Mouse (Mus musculus): Measurements from ENCODE around the gene Haspin. TPM values are rescaled to one million over a fixed set of nuclear protein-coding genes. Genes with fewer than 3 reads are reported as not detected.

Haspin gene
- polyA plus RNA-seq (2015; fragmentation: Illumina TruSeq; extraction: RNeasy Lipid Tissue Mini Kit (QIAGEN cat#74804); ENCODE audit: low read depth, low replicate concordance), result 0.15 TPM

GRCm38 (mm10) chr11:73137591-73138501 lies at the start of gene Haspin:
Gene Haspin (minus strand): TSS chr11:73138294.

DNA sequence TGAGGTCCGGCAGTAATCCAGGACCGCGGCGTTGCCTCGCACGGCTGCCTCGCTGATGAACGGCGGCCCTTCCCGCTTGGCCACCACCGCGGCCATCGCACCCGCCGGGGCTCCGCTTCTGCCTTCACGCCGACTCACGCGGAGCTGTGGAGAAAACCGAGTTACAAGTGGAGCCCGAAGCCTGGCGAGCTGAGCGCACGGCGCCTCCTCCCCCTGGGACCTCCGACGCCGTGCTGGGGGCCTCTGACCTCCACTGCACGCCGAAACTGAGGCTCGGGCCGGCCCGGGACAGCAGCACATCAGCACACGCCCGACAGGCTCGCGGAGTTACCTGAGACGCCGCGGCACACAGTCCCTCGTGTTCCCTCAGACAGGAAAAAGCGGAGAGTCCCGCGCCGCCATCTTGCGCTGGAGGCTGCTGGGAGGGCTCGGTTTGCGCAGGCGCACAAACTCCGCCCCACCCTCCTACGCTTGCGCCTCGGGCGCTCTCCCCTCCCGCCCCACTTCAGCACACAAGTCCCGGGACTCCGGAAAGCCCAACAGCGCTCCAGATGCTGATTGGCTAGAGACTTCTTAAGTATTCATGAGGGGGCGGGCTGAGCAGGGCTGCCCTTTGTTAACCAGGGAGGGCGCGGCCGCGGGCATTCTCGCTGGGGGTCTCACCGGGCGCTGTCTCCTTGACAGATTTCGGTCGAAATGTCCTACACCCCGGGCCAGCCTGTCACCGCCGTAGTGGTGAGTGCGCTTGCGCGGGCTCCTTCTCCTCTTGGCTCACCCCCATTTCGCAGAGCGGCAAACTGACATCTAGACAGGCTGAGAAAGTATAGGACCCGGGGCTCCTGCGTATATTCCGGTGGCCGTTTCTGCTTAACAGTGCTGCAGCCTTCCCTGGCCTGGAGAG lies 38.8 kb upstream of the Haspin start, which contains the start of the genes Emc6 and Tax1bp3:
TSS of gene Emc6 (minus strand) at position 430 of the 901 bp plus-strand sequence.
TSS of gene Tax1bp3 (plus strand) at position 476 of the 901 bp plus-strand sequence.

GRCm38 (mm10) chr11:73159957-73160810 lies 22.1 kb upstream of the Haspin start, which contains the start of gene P2rx5:
Gene P2rx5 (plus strand): TSS chr11:73160421.

DNA sequence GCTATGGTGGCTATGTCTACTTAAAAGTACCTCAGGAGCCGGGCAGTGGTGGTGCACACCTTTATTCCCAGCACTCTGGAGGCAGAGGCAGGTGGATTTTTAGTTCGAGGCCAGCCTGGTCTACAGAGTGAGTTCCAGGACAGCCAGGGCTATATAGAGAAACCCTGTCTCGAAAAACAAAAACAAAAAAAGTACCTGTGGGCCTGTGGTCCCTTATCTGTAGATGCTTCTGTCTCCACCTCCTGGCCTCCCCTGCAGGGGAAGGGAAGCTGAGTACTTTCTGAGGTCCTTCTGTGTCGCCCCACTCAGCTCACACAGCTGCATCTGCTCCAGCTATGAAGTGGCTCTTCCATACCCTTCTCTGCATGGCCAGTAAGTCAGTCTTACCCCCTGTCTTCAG lies 47.8 kb downstream of the Haspin start, which contains the start of gene Itgae:
TSS of gene Itgae (plus strand) at position 301 of the 400 bp plus-strand sequence.

Other genes with a start within 250 kb of the Haspin start
- 6.2 TPM for gene Atp2a3, start 177.1 kb downstream of the Haspin start, polyA plus RNA-seq (2015; fragmentation: Illumina TruSeq; extraction: RNeasy Lipid Tissue Mini Kit (QIAGEN cat#74804); ENCODE audit: low read depth, low replicate concordance)
- gene P2rx1, start 139.2 kb downstream of the Haspin start, polyA plus RNA-seq (2015; fragmentation: Illumina TruSeq; extraction: RNeasy Lipid Tissue Mini Kit (QIAGEN cat#74804); ENCODE audit: low read depth, low replicate concordance), result 0.18 TPM
- 90.5 TPM for gene Camkk1, start 119.3 kb downstream of the Haspin start, polyA plus RNA-seq (2015; fragmentation: Illumina TruSeq; extraction: RNeasy Lipid Tissue Mini Kit (QIAGEN cat#74804); ENCODE audit: low read depth, low replicate concordance)
- gene Ncbp3, start 90.5 kb downstream of the Haspin start, polyA plus RNA-seq (2015; fragmentation: Illumina TruSeq; extraction: RNeasy Lipid Tissue Mini Kit (QIAGEN cat#74804); ENCODE audit: low read depth, low replicate concordance), result 4.7 TPM
- gene Itgae, start 47.7 kb downstream of the Haspin start, polyA plus RNA-seq (2015; fragmentation: Illumina TruSeq; extraction: RNeasy Lipid Tissue Mini Kit (QIAGEN cat#74804); ENCODE audit: low read depth, low replicate concordance), result 0.22 TPM
- gene P2rx5, start 22.1 kb upstream of the Haspin start, polyA plus RNA-seq (2015; fragmentation: Illumina TruSeq; extraction: RNeasy Lipid Tissue Mini Kit (QIAGEN cat#74804); ENCODE audit: low read depth, low replicate concordance), result 1.4 TPM
- gene Emc6, start 38.7 kb upstream of the Haspin start, polyA plus RNA-seq (2015; fragmentation: Illumina TruSeq; extraction: RNeasy Lipid Tissue Mini Kit (QIAGEN cat#74804); ENCODE audit: low read depth, low replicate concordance), result 66.8 TPM
- 17.3 TPM for gene Tax1bp3, start 38.8 kb upstream of the Haspin start, polyA plus RNA-seq (2015; fragmentation: Illumina TruSeq; extraction: RNeasy Lipid Tissue Mini Kit (QIAGEN cat#74804); ENCODE audit: low read depth, low replicate concordance)
- gene Ctns, start 60.7 kb upstream of the Haspin start, polyA plus RNA-seq (2015; fragmentation: Illumina TruSeq; extraction: RNeasy Lipid Tissue Mini Kit (QIAGEN cat#74804); ENCODE audit: low read depth, low replicate concordance), result 14.1 TPM
- 3.3 TPM for gene Shpk, start 61.2 kb upstream of the Haspin start, polyA plus RNA-seq (2015; fragmentation: Illumina TruSeq; extraction: RNeasy Lipid Tissue Mini Kit (QIAGEN cat#74804); ENCODE audit: low read depth, low replicate concordance)
- gene Trpv1, start 96.0 kb upstream of the Haspin start, polyA plus RNA-seq (2015; fragmentation: Illumina TruSeq; extraction: RNeasy Lipid Tissue Mini Kit (QIAGEN cat#74804); ENCODE audit: low read depth, low replicate concordance), result 0.21 TPM
- gene Trpv3, start 129.1 kb upstream of the Haspin start, polyA plus RNA-seq (2015; fragmentation: Illumina TruSeq; extraction: RNeasy Lipid Tissue Mini Kit (QIAGEN cat#74804); ENCODE audit: low read depth, low replicate concordance), result 0.49 TPM
- 53.5 TPM for gene Aspa, start 191.3 kb upstream of the Haspin start, polyA plus RNA-seq (2015; fragmentation: Illumina TruSeq; extraction: RNeasy Lipid Tissue Mini Kit (QIAGEN cat#74804); ENCODE audit: low read depth, low replicate concordance)
- gene Gm49340, start 191.4 kb upstream of the Haspin start, polyA plus RNA-seq (2015; fragmentation: Illumina TruSeq; extraction: RNeasy Lipid Tissue Mini Kit (QIAGEN cat#74804); ENCODE audit: low read depth, low replicate concordance), result not detected
- not detected for gene Spata22, start 191.4 kb upstream of the Haspin start, polyA plus RNA-seq (2015; fragmentation: Illumina TruSeq; extraction: RNeasy Lipid Tissue Mini Kit (QIAGEN cat#74804); ENCODE audit: low read depth, low replicate concordance)
- not detected for gene Olfr20, start 212.5 kb upstream of the Haspin start, polyA plus RNA-seq (2015; fragmentation: Illumina TruSeq; extraction: RNeasy Lipid Tissue Mini Kit (QIAGEN cat#74804); ENCODE audit: low read depth, low replicate concordance)
- not detected for gene Olfr376, start 233.0 kb upstream of the Haspin start, polyA plus RNA-seq (2015; fragmentation: Illumina TruSeq; extraction: RNeasy Lipid Tissue Mini Kit (QIAGEN cat#74804); ENCODE audit: low read depth, low replicate concordance)

Measured in brain, adult 10 weeks (tissue).